Mouse (Mus musculus) gastrocnemius, postnatal 14 days (tissue): ENCODE measurements at regions not wholly inside any gene's neighbourhood (a gene's known extent, or its start where the extent isn't known, plus 50 kb on each side); places are given as distances from the start of the nearest gene placed in this dataset.

Experiments used
- DNase-seq: peaks from one replicate; pipeline ENCODE4 v3.0.0; 2021; ENCODE audit warnings: mixed read lengths
- intact Hi-C: fragments of 180-260 bp; cut with DNase I; formaldehyde crosslinking; loops from one replicate; pipeline ENCODE4 v1.15.1; 2025; ENCODE audit warnings: low total_unique reads

GRCm38 (mm10) chr4:105910666-105911065, 121.0 kb downstream of the Gm12728 start:
- intact Hi-C loops, result loop anchor here (10.0 kb wide), 1 partner anchor 756 kb away; the partner anchor contains the start of gene Plpp3
- DNase-seq, result no peak

- no peak for DNase-seq
- intact Hi-C loops, result loop anchor here (10.0 kb wide), 1 partner anchor 757 kb away; the partner anchor contains the start of gene Plpp3
Observed at GRCm38 (mm10) chr4:105911678-105912077, 122.0 kb downstream of the Gm12728 start.

- DNase-seq, result peak; percentile 35
- intact Hi-C loops, result loop anchor here (10.0 kb wide), 1 partner anchor 757 kb away; the partner anchor contains the start of gene Plpp3
Observed at GRCm38 (mm10) chr4:105912296-105912695, 122.6 kb downstream of the Gm12728 start.

- DNase-seq, result peak; percentile 14
- intact Hi-C loops, result loop anchor here (10.0 kb wide), 1 partner anchor 760 kb away; the partner anchor contains the start of gene Plpp3
Observed at GRCm38 (mm10) chr4:105914996-105915395, 125.3 kb downstream of the Gm12728 start.

GRCm38 (mm10) chr4:105916229-105916628, 126.6 kb downstream of the Gm12728 start:
- DNase-seq, result no peak
- intact Hi-C loops, result loop anchor here (10.0 kb wide), 1 partner anchor 761 kb away; the partner anchor contains the start of gene Plpp3

- intact Hi-C loops, result no loop called here
- DNase-seq, result no peak
Observed at GRCm38 (mm10) chr4:105924781-105925382, 135.2 kb downstream of the Gm12728 start.

GRCm38 (mm10) chr4:105925506-105925905, 135.8 kb downstream of the Gm12728 start:
- intact Hi-C loops, result no loop called here
- DNase-seq, result no peak

GRCm38 (mm10) chr4:105929658-105930057, 140.0 kb downstream of the Gm12728 start:
- intact Hi-C loops, result no loop called here
- DNase-seq, result no peak

- DNase-seq, result no peak
- intact Hi-C loops, result no loop called here
Observed at GRCm38 (mm10) chr4:105934971-105935370, 145.3 kb downstream of the Gm12728 start.

- DNase-seq, result no peak
- intact Hi-C loops, result no loop called here
Observed at GRCm38 (mm10) chr4:105936755-105937514, 147.3 kb downstream of the Gm12728 start.

GRCm38 (mm10) chr4:105937587-105937986, 147.9 kb downstream of the Gm12728 start:
- DNase-seq, result no peak
- intact Hi-C loops, result no loop called here

- intact Hi-C loops, result no loop called here
- no peak for DNase-seq
Observed at GRCm38 (mm10) chr4:105938886-105939285, 149.2 kb downstream of the Gm12728 start.

GRCm38 (mm10) chr4:105939636-105940199, 150.0 kb downstream of the Gm12728 start:
- intact Hi-C loops, result no loop called here
- no peak for DNase-seq

GRCm38 (mm10) chr4:105940891-105941290, 151.2 kb downstream of the Gm12728 start:
- DNase-seq, result no peak
- intact Hi-C loops, result no loop called here

GRCm38 (mm10) chr4:105941785-105942184, 152.1 kb downstream of the Gm12728 start:
- intact Hi-C loops, result no loop called here
- peak; percentile 64 for DNase-seq

GRCm38 (mm10) chr4:105944962-105945361, 155.3 kb downstream of the Gm12728 start:
- intact Hi-C loops, result no loop called here
- DNase-seq, result no peak

- intact Hi-C loops, result no loop called here
- no peak for DNase-seq
Observed at GRCm38 (mm10) chr4:105945921-105946320, 156.3 kb downstream of the Gm12728 start.

GRCm38 (mm10) chr4:105948326-105948725, 158.7 kb downstream of the Gm12728 start:
- intact Hi-C loops, result no loop called here
- DNase-seq, result no peak

- intact Hi-C loops, result no loop called here
- DNase-seq, result no peak
Observed at GRCm38 (mm10) chr4:105952406-105952805, 162.7 kb downstream of the Gm12728 start.

GRCm38 (mm10) chr4:105956516-105956915, 166.8 kb downstream of the Gm12728 start:
- intact Hi-C loops, result no loop called here
- DNase-seq, result no peak
